Mouse (Mus musculus) left cerebral cortex, postnatal 36 days (tissue): ENCODE data around the gene Itpr1. TPM values are rescaled to one million over a fixed set of nuclear protein-coding genes. Genes with fewer than 3 reads are reported as not detected.

Experiments
- DNase-seq, 2 experiments: peaks; one replicate each; pipeline ENCODE4 v3.0.0; 2021 to 2022; ENCODE audit warnings: low spot score in 2 of 2, mixed read lengths in 1 of 2
- intact Hi-C: fragments of 180-260 bp; cut with DNase I; formaldehyde crosslinking; loops from one replicate; pipeline ENCODE4 v1.15.1; 2025
- total RNA-seq, 2 experiments: library from RNA; stranded (reverse); gene quantifications; 2 replicates each; pipeline ENCODE4 v1.2.3; 2021

The Itpr1 gene
- total RNA-seq, 2 experiments from 2014 or later, result 410 to 414 TPM

DNA sequence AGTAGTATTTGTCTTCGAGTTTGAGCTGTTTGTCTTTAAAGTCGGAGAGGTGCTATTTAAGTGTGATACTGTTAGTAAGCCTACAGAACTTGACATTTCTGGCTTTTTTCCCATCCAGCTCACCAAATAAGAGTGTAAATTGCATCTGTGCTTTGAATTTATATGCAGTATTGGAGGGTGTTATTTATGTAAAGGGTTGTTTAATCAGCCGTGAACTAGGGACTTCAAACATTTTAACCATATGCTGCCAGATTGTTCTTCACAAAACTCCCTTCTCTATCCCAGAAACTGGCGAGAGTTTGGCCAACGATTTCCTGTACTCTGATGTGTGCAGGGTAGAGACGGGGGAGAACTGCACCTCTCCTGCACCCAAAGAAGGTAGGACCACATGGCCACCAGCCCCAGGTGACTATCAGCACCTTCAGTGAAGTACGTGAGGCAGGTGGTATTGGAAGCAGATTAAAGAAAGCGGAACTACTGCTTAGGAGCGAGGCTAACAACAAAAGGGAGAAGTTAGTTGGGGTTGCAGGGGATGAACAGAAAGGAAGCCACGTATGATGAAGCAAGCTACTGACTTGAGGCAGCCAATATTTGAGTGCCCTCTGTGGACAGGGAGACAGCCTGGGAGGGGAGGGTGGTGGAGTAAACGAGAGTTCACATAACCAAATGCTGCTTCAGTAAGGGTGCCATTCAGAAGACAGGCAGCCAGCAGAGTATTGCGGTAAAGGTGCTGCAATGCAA, 304.5 kb downstream of the Itpr1 start:
- no peak for DNase-seq
- intact Hi-C loops, result no loop called here

DNA sequence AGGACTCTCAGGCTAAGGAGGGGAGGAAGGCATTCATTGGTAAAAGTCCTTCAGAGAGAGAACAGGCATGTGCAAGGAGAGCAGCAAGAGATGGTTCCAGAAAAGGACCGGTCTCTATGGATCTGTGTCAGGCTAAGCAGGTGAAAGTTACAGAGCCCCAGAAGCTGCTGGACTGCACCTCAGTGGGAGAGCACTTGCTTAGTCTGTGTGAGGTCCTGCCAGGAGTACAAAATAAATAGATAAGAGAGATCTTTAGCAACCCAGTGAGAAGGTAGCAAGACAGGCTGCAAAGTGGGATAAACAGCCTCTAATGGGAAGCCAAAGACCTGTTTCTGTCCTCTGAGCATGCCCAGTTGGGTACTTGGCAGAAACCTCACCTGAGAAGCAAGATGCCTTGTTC, 305.1 kb downstream of the Itpr1 start:
- intact Hi-C loops, result no loop called here
- no peak for DNase-seq

DNA sequence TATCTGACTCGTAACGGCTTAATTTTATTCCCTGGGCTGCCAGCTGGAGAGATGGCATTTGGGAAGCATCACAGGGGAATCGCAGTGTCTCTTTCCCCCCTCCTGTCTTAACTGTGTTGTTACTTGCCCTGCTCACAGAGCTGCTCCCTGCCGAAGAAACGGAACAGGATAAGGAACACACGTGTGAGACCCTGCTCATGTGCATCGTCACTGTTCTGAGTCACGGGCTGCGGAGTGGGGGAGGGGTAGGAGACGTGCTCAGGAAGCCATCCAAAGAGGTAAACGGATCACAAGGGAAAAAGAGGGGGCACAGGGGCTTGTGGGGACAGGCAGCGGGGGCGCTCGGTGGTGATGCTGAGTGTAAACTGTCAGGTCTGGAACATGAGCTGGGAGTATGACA, 305.7 kb downstream of the Itpr1 start:
- no peak for DNase-seq
- intact Hi-C loops, result no loop called here

DNA sequence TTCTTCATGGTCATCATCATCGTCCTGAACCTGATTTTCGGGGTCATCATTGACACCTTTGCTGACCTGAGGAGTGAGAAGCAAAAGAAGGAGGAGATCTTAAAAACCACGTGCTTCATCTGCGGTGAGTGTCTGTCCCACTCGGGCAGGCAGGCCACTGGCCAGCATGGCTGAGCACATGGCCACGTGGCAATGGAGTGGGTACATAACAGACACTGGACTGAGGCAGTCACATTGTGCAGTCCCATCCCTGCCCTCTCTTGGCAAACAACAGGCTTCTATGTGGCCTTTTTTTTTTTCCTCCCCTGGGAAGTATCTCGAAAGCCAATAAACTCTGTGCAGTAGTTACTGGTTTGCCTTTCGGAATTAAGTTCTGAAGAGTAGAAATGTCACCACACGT, 306.4 kb downstream of the Itpr1 start:
- intact Hi-C loops, result no loop called here
- no peak for DNase-seq

DNA sequence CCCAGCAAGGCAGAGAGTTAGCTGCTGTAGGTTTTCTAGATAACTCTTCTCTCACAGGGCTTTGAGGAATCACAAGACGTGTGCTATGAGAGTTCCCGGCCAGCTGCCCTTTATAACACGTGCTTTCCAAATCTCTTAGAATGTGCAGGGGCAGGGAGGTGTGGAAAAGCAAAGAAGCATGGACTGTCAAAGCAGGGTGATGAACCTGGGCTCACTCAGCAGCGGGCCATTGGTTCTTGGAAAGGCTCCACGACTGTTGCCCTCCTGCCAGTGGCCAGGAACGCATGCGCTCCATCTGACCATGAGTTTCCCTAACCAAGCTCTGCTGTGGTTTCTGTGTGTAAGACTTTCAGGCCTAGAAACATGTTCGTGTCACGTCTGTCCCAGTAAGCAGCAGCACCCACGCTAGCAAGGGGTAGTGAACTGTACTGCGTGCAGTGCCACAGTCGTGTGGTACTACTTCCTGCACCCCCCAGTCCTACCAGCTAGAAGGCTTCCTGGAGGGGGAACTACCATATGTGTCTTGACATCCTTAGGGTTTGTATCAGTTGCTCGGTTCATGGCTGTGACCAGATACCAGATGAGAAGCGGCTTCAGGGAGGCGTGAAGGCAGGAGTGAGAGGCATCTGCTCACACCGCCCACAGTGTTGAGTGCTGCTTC, 311.2 kb downstream of the Itpr1 start:
- no peak for DNase-seq
- intact Hi-C loops, result no loop called here

DNA sequence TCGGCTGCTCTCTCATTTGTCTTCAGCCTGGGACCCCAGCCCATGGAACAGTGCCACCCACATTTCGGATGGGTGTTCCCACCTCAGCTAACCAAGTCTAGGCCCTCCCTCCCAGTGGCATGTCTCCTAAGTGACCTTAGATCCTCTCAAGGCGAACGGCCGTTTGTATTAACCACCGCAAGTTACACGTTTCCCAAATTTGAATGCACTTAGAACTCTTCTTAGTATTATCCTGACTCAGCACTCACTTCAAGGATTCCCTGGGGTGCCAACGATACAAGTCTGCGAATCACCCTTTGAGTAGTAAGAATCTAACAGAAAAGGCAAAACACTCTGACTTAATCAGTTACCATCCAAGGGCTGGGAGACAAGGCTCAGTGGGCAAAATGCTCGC, 311.7 kb downstream of the Itpr1 start:
- DNase-seq, result no peak
- intact Hi-C loops, result no loop called here

DNA sequence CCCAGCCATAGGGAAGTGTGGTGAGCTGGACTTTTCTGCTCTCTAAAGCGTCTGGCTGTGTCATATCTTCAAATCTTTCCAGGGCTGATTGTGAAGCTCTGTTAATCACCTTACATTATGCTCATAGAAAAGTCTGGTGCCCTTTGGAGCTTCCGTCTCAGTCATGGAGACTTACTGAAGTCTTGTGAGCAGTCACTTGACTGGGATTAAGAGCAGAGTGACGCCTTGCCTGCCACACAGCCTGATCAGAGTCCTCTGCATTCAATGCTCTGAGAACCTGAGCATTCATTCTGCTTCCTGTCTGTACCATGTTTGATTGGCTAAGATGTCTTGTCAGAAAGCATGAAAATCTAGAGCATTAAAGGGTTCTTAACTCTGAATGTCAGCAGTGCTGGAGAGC, 314.7 kb downstream of the Itpr1 start:
- intact Hi-C loops, result no loop called here
- no peak for DNase-seq

DNA sequence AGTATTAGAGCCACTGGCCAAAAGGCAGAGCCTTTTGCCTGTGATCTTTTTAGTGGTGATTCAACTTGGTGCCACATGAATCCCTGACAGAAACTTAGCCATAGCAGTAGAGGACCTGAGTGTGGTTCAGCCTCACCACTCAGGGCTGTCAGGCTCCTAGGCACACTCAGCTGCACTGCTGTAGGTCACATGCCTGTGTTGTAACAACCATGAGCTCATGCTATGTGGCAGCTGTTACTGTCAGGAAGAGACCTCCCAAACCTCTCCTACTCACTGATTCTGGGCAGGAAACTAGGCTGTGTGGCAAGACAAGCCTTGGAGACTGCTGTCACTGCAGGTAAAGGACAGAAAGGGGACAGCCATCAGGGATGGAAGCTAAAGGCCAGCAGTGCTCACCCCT, 315.1 kb downstream of the Itpr1 start:
- intact Hi-C loops, result no loop called here
- no peak for DNase-seq

DNA sequence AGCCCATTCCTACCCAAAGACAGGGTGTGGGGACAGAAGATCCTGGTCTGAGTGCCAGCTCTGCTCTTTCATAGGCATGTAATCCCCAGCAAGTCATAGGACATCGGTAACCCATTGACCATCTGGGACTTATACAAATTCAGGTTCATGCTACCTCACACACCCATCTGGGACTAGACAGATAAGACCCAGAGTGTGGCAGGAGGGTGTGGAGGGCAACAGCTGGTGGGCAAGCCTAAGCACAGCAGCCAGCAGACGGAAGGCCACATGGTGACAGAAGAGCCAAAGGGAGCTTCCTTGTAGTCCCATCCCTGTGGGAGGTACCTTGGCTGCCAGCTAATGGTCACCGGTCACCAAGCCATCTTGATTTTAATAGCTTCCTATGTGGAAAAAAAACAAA, 316.3 kb downstream of the Itpr1 start:
- intact Hi-C loops, result no loop called here
- no peak for DNase-seq

DNA sequence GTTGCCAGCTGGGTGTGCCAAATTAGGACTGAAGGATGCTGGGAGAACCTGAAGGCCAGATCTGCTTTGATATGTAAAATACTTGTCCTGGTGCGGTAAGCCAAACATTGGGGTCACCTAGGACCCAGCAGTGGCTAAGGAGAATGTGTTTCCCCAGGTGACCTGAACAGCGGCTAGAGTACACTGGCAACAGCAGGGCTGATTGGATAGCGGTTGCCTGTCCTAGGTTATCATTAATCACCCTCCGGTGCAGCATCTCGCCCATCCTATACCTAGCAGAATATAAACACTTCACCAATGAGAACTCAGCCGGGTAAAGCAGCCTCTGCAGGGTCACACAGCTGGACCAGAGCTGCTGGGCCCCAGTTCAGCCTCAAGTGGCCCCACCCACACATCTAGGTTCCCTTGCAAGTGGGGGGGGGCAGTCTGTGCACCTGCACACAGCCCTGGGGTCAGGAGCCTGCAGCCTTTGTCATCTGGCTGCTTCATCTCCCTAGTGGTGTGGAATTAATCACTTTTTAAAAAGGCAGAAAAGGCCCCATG, 318.0 kb downstream of the Itpr1 start:
- no peak for DNase-seq
- intact Hi-C loops, result no loop called here

DNA sequence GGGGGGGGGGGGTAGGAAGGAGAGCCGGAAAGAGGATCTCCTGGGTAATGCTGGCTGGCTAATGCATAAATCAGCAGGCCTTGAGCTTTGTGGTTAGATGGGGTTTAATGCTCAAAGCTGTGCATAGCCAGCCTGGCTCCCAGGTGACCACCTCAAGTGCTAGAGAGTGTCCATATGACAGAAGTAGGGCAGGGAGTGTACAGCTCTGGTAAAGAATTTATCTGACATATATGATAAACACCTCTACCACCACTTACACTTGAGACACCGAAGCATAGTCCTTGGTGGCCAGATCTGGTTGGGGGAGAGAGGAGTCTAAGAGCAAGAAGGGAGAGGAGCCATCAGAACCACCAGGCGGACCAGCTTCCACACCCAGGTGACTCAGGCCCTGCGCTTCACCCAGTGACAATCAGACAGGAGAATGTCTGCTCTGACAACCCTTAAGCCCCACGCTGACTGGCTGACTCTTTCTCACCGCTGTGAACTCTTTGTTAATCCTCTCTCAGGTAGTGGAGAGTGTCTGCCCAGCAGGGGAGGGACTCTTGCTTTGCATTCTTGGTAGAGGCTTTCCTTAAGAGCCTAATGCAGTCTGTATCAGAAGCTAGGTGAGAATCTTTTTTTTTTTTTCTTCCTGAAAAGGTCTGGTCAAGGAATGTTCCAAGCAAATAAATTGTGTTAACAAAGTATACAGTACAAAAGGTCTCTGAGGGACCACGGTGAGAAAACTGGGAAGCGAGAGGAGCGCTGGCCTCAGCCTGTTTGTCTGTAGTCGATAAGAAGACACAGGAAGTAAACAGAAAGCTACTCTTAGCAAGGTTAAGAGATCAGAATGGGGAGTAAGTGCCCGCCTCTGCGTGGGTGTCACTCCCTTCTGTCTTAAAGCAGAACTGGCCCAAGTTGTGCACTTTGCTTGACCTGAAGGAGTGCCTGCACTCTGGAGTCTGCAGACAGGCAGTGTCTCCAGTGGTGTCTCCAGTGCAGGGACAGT, 318.7 kb downstream of the Itpr1 start:
- DNase-seq, result no peak
- intact Hi-C loops, result no loop called here

DNA sequence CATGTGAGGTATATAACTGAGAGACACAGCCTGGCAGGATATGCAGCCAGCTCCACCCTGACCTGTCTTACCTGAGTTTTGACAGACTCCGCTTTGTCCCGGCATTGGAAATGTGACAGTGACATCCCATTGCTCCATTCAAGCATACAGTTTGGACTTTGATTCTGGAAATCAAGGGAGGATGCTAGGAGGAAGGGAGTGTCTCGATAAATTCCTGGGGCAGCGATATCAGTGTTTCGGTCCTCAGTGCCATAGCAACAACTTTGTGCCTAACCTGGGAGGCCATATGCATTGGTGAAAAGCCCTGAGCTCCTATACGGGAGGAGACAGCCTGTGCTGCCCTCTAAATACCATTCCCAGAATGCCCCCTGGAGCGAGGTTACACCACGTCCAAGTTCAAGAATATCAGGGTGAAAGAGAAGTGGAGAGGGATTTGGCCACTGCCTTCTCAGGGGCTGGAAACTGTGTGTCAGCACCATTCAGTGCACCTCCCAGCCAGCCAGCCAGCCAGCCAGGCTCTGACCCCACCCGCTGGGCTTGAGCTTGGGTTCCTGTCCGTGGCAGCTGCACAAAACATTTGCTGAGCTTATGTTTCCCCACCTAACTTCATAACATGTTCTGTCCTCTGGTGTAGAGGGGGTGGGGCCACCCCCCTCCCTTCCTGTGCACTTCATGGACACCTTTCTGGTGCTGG, 319.7 kb downstream of the Itpr1 start:
- no peak for DNase-seq
- intact Hi-C loops, result no loop called here

DNA sequence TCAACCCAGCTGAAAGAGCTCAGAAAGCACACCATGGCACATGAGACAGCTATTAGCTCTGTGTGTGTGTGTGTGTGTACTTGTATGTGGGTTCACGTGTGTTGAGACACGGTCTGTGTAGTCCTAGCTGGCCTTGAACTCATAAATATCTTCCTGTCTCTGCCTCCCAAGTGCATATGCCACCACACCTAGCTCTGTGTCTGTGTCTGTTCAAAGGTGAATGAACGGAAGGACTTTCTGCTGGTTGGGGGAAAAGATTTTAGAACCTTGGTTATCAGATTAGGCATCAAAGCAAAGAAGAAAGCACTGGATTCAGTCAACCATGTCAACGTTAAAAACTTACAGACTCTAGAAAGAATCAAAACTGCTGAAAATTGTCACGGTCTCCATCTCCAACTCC, 321.2 kb downstream of the Itpr1 start:
- DNase-seq, result no peak
- intact Hi-C loops, result no loop called here

DNA sequence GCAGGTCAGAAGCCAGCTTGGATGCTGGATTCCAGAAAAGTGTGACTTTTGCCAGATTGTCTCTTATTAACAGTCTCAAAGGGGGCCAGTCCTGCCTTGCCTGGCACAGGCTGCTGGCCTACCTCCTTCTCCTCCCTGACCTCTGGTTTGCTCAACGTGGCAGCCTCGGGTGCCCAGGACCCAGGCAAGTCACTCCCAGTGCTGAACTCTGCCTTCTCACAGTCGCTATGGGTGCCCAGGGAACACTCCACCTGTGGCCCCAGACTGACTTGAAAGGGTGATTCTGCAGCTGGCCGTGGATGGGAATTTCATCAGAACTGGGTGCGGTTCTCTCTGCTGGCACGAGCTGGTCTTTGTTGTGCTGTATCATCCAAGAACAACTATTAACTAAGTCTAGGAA, 321.7 kb downstream of the Itpr1 start:
- DNase-seq, result no peak
- intact Hi-C loops, result no loop called here

DNA sequence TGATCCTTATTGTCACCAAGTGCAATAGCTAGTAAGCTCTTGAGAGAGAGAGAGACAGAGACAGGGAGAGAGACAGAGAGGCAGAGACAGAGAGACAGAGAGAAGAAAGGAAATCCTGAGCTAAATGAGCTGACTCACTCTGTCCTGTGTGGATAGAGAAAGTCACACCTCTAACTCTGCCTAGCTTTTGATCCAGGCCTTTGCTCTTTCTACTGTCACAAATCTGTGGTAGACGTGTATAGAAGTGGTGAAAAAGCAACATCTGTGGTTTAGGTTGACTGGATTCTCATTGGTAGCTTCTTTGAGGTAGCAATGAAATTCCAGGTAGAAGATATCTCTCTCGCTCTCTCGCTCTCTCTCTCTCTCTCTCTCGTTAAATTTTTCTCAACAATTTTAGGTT, 322.4 kb downstream of the Itpr1 start:
- intact Hi-C loops, result no loop called here
- DNase-seq, result no peak

DNA sequence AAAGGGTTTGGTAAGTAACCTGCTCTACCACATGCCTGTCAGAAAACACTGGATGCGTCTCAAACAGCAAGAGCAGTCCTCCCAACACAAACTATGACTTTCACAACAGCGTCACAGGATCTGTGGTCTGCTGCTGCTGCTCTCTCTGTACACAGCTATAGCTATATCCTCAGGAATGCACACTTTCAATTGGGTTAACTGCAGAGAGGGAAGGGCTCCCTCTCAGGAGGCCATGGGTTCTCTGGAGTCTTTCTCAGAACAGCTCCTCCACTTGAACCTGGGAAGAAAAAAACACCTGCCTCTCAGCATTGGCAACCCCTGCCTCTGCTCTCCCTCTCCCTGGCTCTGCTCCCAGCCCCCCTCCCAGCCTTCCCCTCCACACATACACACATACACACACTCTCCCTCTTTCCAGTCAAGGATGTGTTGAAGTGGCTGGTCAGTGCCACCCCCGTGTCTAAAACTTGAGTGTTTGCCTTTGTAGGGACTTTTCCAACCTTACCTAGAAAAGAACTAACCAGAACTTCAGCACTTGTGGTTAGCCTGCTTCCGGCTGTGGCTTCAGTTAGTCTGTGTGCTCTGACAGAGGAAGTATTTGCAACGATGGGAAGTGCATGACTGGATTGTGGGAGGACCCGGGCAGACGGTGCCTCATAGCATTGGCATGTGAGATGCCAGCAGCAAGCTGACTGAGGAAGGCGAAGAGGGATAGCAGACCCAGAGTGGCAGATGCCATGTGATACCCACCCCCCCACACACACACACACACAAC, 323.8 kb downstream of the Itpr1 start:
- no peak for DNase-seq
- intact Hi-C loops, result no loop called here

DNA sequence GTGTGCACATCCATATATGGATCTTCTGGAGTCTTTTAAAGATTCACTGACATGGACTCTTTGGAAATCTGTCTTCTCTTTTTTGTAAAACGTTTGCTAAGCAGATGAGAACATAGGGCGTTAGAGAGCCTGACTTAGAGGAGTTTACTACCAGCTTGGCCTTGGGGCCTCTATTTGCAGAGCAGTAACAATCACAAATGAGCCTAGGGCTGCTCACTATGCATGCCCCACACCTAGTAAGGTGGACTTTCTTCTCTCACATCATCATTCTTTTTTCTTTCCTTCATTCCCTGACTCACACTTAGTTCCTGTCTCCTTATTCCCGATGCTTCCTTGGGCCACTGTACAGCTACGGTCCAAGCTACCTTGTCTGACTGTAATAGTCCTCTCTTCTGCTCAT, 325.5 kb downstream of the Itpr1 start:
- no peak for DNase-seq
- intact Hi-C loops, result no loop called here

DNA sequence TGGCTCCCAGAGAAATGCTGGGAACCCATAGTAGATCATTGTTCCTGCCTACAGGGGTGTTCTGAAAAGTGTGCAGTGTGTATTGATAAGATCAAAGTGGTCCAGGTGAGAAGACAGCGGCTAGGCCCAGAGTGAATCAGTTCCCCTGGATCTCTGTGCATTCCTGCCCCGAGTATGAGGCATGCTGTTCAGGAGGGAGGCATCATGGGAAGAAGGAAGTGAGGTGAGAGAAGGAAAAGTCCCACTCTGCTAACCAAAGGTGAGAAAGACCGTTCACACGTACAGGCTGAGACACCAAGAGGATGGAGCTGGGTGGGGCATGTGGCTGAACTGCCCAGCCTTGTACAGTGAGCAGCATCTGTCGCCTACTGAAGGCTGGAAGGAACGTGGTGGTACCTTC, 327.5 kb downstream of the Itpr1 start:
- intact Hi-C loops, result no loop called here
- DNase-seq, result no peak

DNA sequence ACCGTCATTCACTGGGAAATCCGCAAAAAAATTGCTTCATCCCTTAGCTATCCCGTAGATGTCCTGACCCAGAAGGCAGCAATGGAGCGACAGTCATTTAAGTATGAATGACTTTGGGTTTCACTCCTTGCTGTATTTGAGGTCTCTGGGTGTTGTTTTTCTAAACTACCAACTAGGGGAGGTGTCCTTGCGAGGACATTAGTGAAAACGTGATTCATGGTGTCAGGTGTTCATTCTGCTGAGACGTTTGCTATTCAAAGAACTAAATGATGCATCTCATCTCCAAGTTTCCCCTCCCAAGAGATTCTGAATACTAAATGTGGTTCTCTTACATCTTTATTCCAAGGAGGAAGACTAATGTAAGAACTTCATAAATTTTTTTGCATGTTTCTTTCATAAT, 332.0 kb downstream of the Itpr1 start:
- DNase-seq, result no peak
- intact Hi-C loops, result no loop called here
